Mouse (Mus musculus): ENCODE results near the gene Tgoln1. TPM values are rescaled to one million over a fixed set of nuclear protein-coding genes. Genes with fewer than 3 reads are reported as not detected.

Gene Tgoln1
- total RNA-seq, 2 experiments from 2014 or later, result 49.7 to 51.1 TPM

Other genes starting within 250 kb of the Tgoln1 start
- 1 to 10 TPM; 4.2 to 4.6 TPM for gene Vamp5, start 236.5 kb downstream of the Tgoln1 start, total RNA-seq (2021)
- 10 to 100 TPM; 11.1 to 13.8 TPM for gene Vamp8, start 226.3 kb downstream of the Tgoln1 start, total RNA-seq (2021)
- gene Ggcx, start 202.7 kb downstream of the Tgoln1 start, total RNA-seq (2021), result 10 to 100 TPM; 20.3 to 20.5 TPM
- 100 to 1,000 TPM; 173 to 191 TPM for gene Mat2a, start 177.4 kb downstream of the Tgoln1 start, total RNA-seq (2021)
- gene Sh2d6, start 95.3 kb downstream of the Tgoln1 start, total RNA-seq (2021), result under 1 TPM; 0.67 to 0.78 TPM
- gene Capg, start 72.6 kb downstream of the Tgoln1 start, total RNA-seq (2021), result 1 to 10 TPM; 2.1 to 3.4 TPM
- 10 to 100 TPM; 19.1 to 19.7 TPM for gene Elmod3, start 18.6 kb downstream of the Tgoln1 start, total RNA-seq (2021)
- gene Retsat, start 18.5 kb downstream of the Tgoln1 start, total RNA-seq (2021), result 10 to 100 TPM; 34.3 to 35.6 TPM
- gene Tcf7l1, start 172.3 kb upstream of the Tgoln1 start, total RNA-seq (2021), result 1 to 10 TPM; 6.0 TPM

All from layer of hippocampus, postnatal 10 days (tissue).